Mouse (Mus musculus): Measurements from ENCODE around the gene Gm49361. TPM values are rescaled to one million over a fixed set of nuclear protein-coding genes. Genes with fewer than 3 reads are reported as not detected.

Gene Gm49361
- total RNA-seq, 2 experiments from 2014 or later, result 0.74 TPM; not detected in 1

- DNase-seq, result no peak
- intact Hi-C loops (cut with DNase I), result no loop called here
Measured at GRCm38 (mm10) chr14:57732668-57733293, 13.1 kb downstream of the Gm49361 start.

GRCm38 (mm10) chr14:57730527-57730926 is 15.4 kb downstream of the Gm49361 start:
- no peak for DNase-seq
- intact Hi-C loops (cut with DNase I), result no loop called here

GRCm38 (mm10) chr14:57729975-57730499 is 15.9 kb downstream of the Gm49361 start:
- intact Hi-C loops (cut with DNase I), result no loop called here

GRCm38 (mm10) chr14:57729364-57729763 is 16.5 kb downstream of the Gm49361 start:
- intact Hi-C loops (cut with DNase I), result no loop called here
- DNase-seq, result no peak

More at GRCm38 (mm10) chr14:57729975-57730499, 15.9 kb downstream of the Gm49361 start:
- DNase-seq, result peak in 1 of 2 experiments; percentile 23

- intact Hi-C loops (cut with DNase I), result no loop called here
- DNase-seq, result no peak
Measured at GRCm38 (mm10) chr14:57726172-57726571, 19.7 kb downstream of the Gm49361 start.

- intact Hi-C loops (cut with DNase I), result no loop called here
- DNase-seq, result no peak
Measured at GRCm38 (mm10) chr14:57724473-57724872, 21.4 kb downstream of the Gm49361 start.

- intact Hi-C loops (cut with DNase I), result no loop called here
- no peak for DNase-seq
Measured at GRCm38 (mm10) chr14:57718245-57718644, 27.7 kb downstream of the Gm49361 start.

GRCm38 (mm10) chr14:57716601-57717245 is 29.2 kb downstream of the Gm49361 start:
- DNase-seq, result no peak
- intact Hi-C loops (cut with DNase I), result no loop called here

- DNase-seq, result no peak
- intact Hi-C loops (cut with DNase I), result no loop called here
Measured at GRCm38 (mm10) chr14:57712884-57713283, 33.0 kb downstream of the Gm49361 start.

GRCm38 (mm10) chr14:57711059-57711458 is 34.8 kb downstream of the Gm49361 start:
- DNase-seq, result no peak
- intact Hi-C loops (cut with DNase I), result no loop called here

- intact Hi-C loops (cut with DNase I), result loop anchor here (5.0 kb wide), 1 partner anchor 33 kb away; no protein-coding TSS in a partner anchor
- DNase-seq, result no peak
Measured at GRCm38 (mm10) chr14:57709171-57709570, 36.7 kb downstream of the Gm49361 start.

GRCm38 (mm10) chr14:57708580-57708979 is 37.3 kb downstream of the Gm49361 start:
- peak in 1 of 2 experiments; percentile 42 for DNase-seq
- intact Hi-C loops (cut with DNase I), result loop anchor here (5.0 kb wide), 1 partner anchor 34 kb away; no protein-coding TSS in a partner anchor

GRCm38 (mm10) chr14:57707100-57707893 is 38.6 kb downstream of the Gm49361 start:
- peak; percentile 33 to 48 for DNase-seq
- intact Hi-C loops (cut with DNase I), result loop anchor here (5.0 kb wide), 1 partner anchor 35 kb away; no protein-coding TSS in a partner anchor

GRCm38 (mm10) chr14:57706760-57707099 is 39.2 kb downstream of the Gm49361 start:
- intact Hi-C loops (cut with DNase I), result loop anchor here (5.0 kb wide), 1 partner anchor 36 kb away; no protein-coding TSS in a partner anchor
- DNase-seq, result no peak

GRCm38 (mm10) chr14:57705759-57706158 is 40.1 kb downstream of the Gm49361 start:
- DNase-seq, result no peak
- intact Hi-C loops (cut with DNase I), result loop anchor here (5.0 kb wide), 1 partner anchor 37 kb away; no protein-coding TSS in a partner anchor

GRCm38 (mm10) chr14:57705075-57705474 is 40.8 kb downstream of the Gm49361 start:
- intact Hi-C loops (cut with DNase I), result loop anchor here (5.0 kb wide), 1 partner anchor 37 kb away; no protein-coding TSS in a partner anchor
- no peak for DNase-seq

- DNase-seq, result no peak
- intact Hi-C loops (cut with DNase I), result no loop called here
Measured at GRCm38 (mm10) chr14:57701915-57702477, 43.9 kb downstream of the Gm49361 start.

- intact Hi-C loops (cut with DNase I), result no loop called here
- no peak for DNase-seq
Measured at GRCm38 (mm10) chr14:57699461-57699970, 46.4 kb downstream of the Gm49361 start.

GRCm38 (mm10) chr14:57699016-57699415 is 46.9 kb downstream of the Gm49361 start:
- DNase-seq, result no peak
- intact Hi-C loops (cut with DNase I), result no loop called here

GRCm38 (mm10) chr14:57696066-57696465 is 49.8 kb downstream of the Gm49361 start:
- intact Hi-C loops (cut with DNase I), result no loop called here
- DNase-seq, result peak in 1 of 2 experiments; percentile 8
